Mouse (Mus musculus): ENCODE data around the gene Frem1.

DNA sequence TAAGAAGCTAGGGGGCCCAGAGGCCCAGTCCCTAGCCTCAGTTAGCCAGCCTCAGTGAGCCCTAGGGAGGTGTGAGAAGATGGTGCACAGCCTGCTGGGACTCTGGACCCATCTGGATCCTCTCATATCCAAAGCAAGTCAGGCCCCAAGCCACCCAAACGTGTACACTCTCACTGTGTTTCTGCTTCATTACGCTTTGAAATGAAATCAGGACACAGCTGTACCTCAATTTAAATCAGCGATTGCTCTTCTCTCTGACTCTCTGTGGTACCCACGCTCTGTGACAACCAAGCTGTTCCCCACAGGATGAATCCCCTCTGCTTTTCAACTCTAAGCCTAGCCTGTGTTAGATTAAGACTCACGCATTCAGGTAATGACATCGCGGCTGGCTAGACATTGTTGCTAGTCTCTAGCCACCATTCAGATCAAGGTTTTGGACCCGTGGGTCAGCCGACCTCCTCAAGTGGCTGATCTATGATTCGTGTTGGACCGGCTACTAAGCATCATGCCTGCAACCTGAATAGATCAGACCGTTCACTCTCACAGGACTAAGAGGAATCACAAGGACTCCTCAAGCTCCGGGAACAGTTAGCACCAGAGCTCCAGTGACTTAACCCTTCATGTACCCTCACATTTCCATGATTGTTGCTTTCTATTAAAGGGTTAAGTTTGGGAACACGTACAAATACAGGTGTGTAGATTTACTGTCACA, 94.2 kb downstream of the Frem1 start:
- TF ChIP-seq CTCF (IDR thresholded peaks at IDR 0.05), result no peak
- TF ChIP-seq EP300 (IDR thresholded peaks at IDR 0.05), result no peak

All from lung, postnatal 0 days (tissue).